Mouse (Mus musculus): ENCODE results near the gene Atp5g2. TPM values are rescaled to one million over a fixed set of nuclear protein-coding genes. Genes with fewer than 3 reads are reported as not detected.
"Not testable (repeated sequence)": the region's sequence is repeated elsewhere in the genome, so short reads cannot be mapped to it uniquely, and the experiment has no call there.

Gene Atp5g2
- polyA plus RNA-seq, 1 experiment from 2014 or later: 61.8 TPM

GRCm38 (mm10) chr15:102656658-102657057, 15.5 kb downstream of the Atp5g2 start:
- Histone ChIP-seq H3K27me3 (ENCODE audit: low read depth, poor library complexity, severe bottlenecking) (no peaks in the 10 kb centered on the region), H3K9me3 (replicated peaks) (no peaks in the 10 kb centered on the region), H3K4me3 (no peak overlapping the region), H3K36me3 (peaks cover 19% of the 10 kb centered on the region), H3K4me1 (no peaks in the 10 kb centered on the region), H3K27ac (peak overlapping the region; percentile 54; the same call in 1 of the 2 replicates)
- DNase-seq (ENCODE audit: low spot score): no peak
- 59% methylated on average over 4 of the region's 4 CpGs for WGBS

- not testable (repeated sequence) for H3K4me1 ChIP-seq; H3K9me3 ChIP-seq (replicated peaks); DNase-seq (ENCODE audit: low spot score); H3K4me3 ChIP-seq; H3K27ac ChIP-seq; H3K36me3 ChIP-seq; H3K27me3 ChIP-seq (ENCODE audit: low read depth, poor library complexity, severe bottlenecking)
- 90% methylated on average over 9 of the region's 9 CpGs for WGBS
Observed at GRCm38 (mm10) chr15:102651928-102652660, 20.1 kb downstream of the Atp5g2 start.

- WGBS: 85% methylated on average over 3 of the region's 3 CpGs
- no peak overlapping the region for H3K4me3 ChIP-seq
- DNase-seq (ENCODE audit: low spot score): no peak
Observed at GRCm38 (mm10) chr15:102651107-102651506, 21.0 kb downstream of the Atp5g2 start.

GRCm38 (mm10) chr15:102635817-102636216, 36.3 kb downstream of the Atp5g2 start:
- no peaks in the 10 kb centered on the region for H3K4me1 ChIP-seq
- no peak overlapping the region for H3K27ac ChIP-seq
- H3K9me3 ChIP-seq (replicated peaks): no peaks in the 10 kb centered on the region
- H3K4me3 ChIP-seq: no peak overlapping the region
- no peaks in the 10 kb centered on the region for H3K27me3 ChIP-seq (ENCODE audit: low read depth, poor library complexity, severe bottlenecking)
- no peak for DNase-seq (ENCODE audit: low spot score)
- WGBS: 90% methylated on average over 3 of the region's 3 CpGs
- H3K36me3 ChIP-seq: no peaks in the 10 kb centered on the region

More at GRCm38 (mm10) chr15:102651107-102651506, 21.0 kb downstream of the Atp5g2 start:
- H3K9me3 ChIP-seq (replicated peaks): no peaks in the 10 kb centered on the region
- H3K36me3 ChIP-seq: no peaks in the 10 kb centered on the region
- H3K27ac ChIP-seq: no peak overlapping the region
- no peaks in the 10 kb centered on the region for H3K27me3 ChIP-seq (ENCODE audit: low read depth, poor library complexity, severe bottlenecking)
- no peaks in the 10 kb centered on the region for H3K4me1 ChIP-seq

- Histone ChIP-seq H3K4me1 (no peaks in the 10 kb centered on the region), H3K27ac (no peak overlapping the region), H3K27me3 (ENCODE audit: low read depth, poor library complexity, severe bottlenecking) (no peaks in the 10 kb centered on the region), H3K9me3 (replicated peaks) (no peaks in the 10 kb centered on the region), H3K36me3 (no peaks in the 10 kb centered on the region), H3K4me3 (no peak overlapping the region)
- WGBS: 94% methylated on average over 8 of the region's 8 CpGs
- no peak for DNase-seq (ENCODE audit: low spot score)
Observed at GRCm38 (mm10) chr15:102634684-102635083, 37.5 kb downstream of the Atp5g2 start.

- Histone ChIP-seq H3K9me3 (replicated peaks) (no peaks in the 10 kb centered on the region), H3K4me3 (peak overlapping the region; percentile 71), H3K4me1 (peaks cover 16% of the 10 kb centered on the region), H3K27ac (peak overlapping the region; percentile 98), H3K36me3 (peaks cover 3% of the 10 kb centered on the region; the same call in 1 of the 2 replicates), H3K27me3 (ENCODE audit: low read depth, poor library complexity, severe bottlenecking) (no peaks in the 10 kb centered on the region)
- DNase-seq (ENCODE audit: low spot score): no peak
- 2% methylated on average over 18 of the region's 18 CpGs for WGBS
Observed at GRCm38 (mm10) chr15:102625687-102626055, 46.5 kb downstream of the Atp5g2 start.

- under 1% methylated on average over 50 of the region's 51 CpGs for WGBS
- peak within 1 kb of the TSS; percentile 98 for H3K27ac ChIP-seq
- peaks cover 16% of the 10 kb centered on the region for H3K4me1 ChIP-seq
- H3K4me3 ChIP-seq: peak within 1 kb of the TSS; percentile 71
- no peaks in the 10 kb centered on the region for H3K9me3 ChIP-seq (replicated peaks)
- DNase-seq (ENCODE audit: low spot score): peak; percentile 98
- H3K36me3 ChIP-seq: peaks cover 3% of the 10 kb centered on the region; the same call in 1 of the 2 replicates
- no peaks in the 10 kb centered on the region for H3K27me3 ChIP-seq (ENCODE audit: low read depth, poor library complexity, severe bottlenecking)
Observed at GRCm38 (mm10) chr15:102624970-102625686, 47.0 kb downstream of the Atp5g2 start, which contains the start of the genes Gm28047 and Atf7. Gene Gm28047 (minus strand): TSS chr15:102625067. Gene Atf7 (minus strand): TSS chr15:102625464.

GRCm38 (mm10) chr15:102624291-102624969, 47.7 kb downstream of the Atp5g2 start:
- Histone ChIP-seq H3K27me3 (ENCODE audit: low read depth, poor library complexity, severe bottlenecking) (no peaks in the 10 kb centered on the region), H3K27ac (peak overlapping the region; percentile 98), H3K9me3 (replicated peaks) (no peaks in the 10 kb centered on the region), H3K4me3 (peak overlapping the region; percentile 71), H3K4me1 (peaks cover 16% of the 10 kb centered on the region), H3K36me3 (peaks cover 5% of the 10 kb centered on the region; the same call in 1 of the 2 replicates)
- DNase-seq (ENCODE audit: low spot score): no peak
- WGBS: 8% methylated on average over 17 of the region's 17 CpGs

GRCm38 (mm10) chr15:102623121-102623520, 49.0 kb downstream of the Atp5g2 start:
- Histone ChIP-seq H3K27ac (no peak overlapping the region), H3K4me1 (peaks cover 16% of the 10 kb centered on the region), H3K27me3 (ENCODE audit: low read depth, poor library complexity, severe bottlenecking) (no peaks in the 10 kb centered on the region), H3K9me3 (replicated peaks) (no peaks in the 10 kb centered on the region), H3K4me3 (no peak overlapping the region), H3K36me3 (peaks cover 9% of the 10 kb centered on the region; the same call in 1 of the 2 replicates)
- WGBS: 95% methylated on average over 3 of the region's 3 CpGs
- no peak for DNase-seq (ENCODE audit: low spot score)

- H3K36me3 ChIP-seq: peaks cover 9% of the 10 kb centered on the region; the same call in 1 of the 2 replicates
- DNase-seq (ENCODE audit: low spot score): no peak
- H3K27me3 ChIP-seq (ENCODE audit: low read depth, poor library complexity, severe bottlenecking): no peaks in the 10 kb centered on the region
- H3K4me1 ChIP-seq: peaks cover 16% of the 10 kb centered on the region
- no peaks in the 10 kb centered on the region for H3K9me3 ChIP-seq (replicated peaks)
- no peak overlapping the region for H3K4me3 ChIP-seq
- no peak overlapping the region for H3K27ac ChIP-seq
Observed at GRCm38 (mm10) chr15:102622536-102622935, 49.6 kb downstream of the Atp5g2 start.

GRCm38 (mm10) chr15:102620765-102621164, 51.4 kb downstream of the Atp5g2 start:
- H3K9me3 ChIP-seq (replicated peaks): no peaks in the 10 kb centered on the region
- H3K36me3 ChIP-seq: peaks cover 9% of the 10 kb centered on the region; the same call in 1 of the 2 replicates
- H3K27me3 ChIP-seq (ENCODE audit: low read depth, poor library complexity, severe bottlenecking): no peaks in the 10 kb centered on the region
- peaks cover 11% of the 10 kb centered on the region for H3K4me1 ChIP-seq
- DNase-seq (ENCODE audit: low spot score): no peak
- H3K4me3 ChIP-seq: no peak overlapping the region
- H3K27ac ChIP-seq: no peak overlapping the region
- 88% methylated on average over 1 of the region's 1 CpGs for WGBS

- Histone ChIP-seq H3K4me3 (no peak overlapping the region), H3K27me3 (ENCODE audit: low read depth, poor library complexity, severe bottlenecking) (no peaks in the 10 kb centered on the region)
- WGBS: 95% methylated on average over 5 of the region's 5 CpGs
Observed at GRCm38 (mm10) chr15:102619486-102619885, 52.7 kb downstream of the Atp5g2 start.

More at GRCm38 (mm10) chr15:102619486-102619885, 52.7 kb downstream of the Atp5g2 start:
- Histone ChIP-seq H3K4me1 (peaks cover 6% of the 10 kb centered on the region), H3K36me3 (peaks cover 9% of the 10 kb centered on the region; the same call in 1 of the 2 replicates), H3K9me3 (replicated peaks) (no peaks in the 10 kb centered on the region), H3K27ac (no peak overlapping the region)
- no peak for DNase-seq (ENCODE audit: low spot score)

Measured in limb, embryonic 10.5 days (tissue).